Mouse (Mus musculus) liver (tissue): Measurements from ENCODE around the gene Cers5.

Experiments
- DNase-seq: peaks from one replicate; pipeline ENCODE4 v3.0.0-alpha.2; 2020; ENCODE audit warnings: mixed read lengths

The Cers5 gene

GRCm38 (mm10) chr15:99724292-99725021, 48.2 kb downstream of the Cers5 start:
- DNase-seq = peak; percentile 68

GRCm38 (mm10) chr15:99723515-99724291, 49.0 kb downstream of the Cers5 start:
- peak; percentile 57 for DNase-seq

- no peak for DNase-seq
Observed at GRCm38 (mm10) chr15:99723120-99723514, 49.6 kb downstream of the Cers5 start.

GRCm38 (mm10) chr15:99721921-99722743, 50.6 kb downstream of the Cers5 start:
- DNase-seq = no peak

GRCm38 (mm10) chr15:99719865-99720264, 52.8 kb downstream of the Cers5 start:
- no peak for DNase-seq

GRCm38 (mm10) chr15:99718461-99719021, 54.1 kb downstream of the Cers5 start:
- no peak for DNase-seq

GRCm38 (mm10) chr15:99717386-99718334, 55.0 kb downstream of the Cers5 start, which contains the start of gene Gpd1:
Gene Gpd1 (plus strand): TSS chr15:99717515.
- DNase-seq = no peak

GRCm38 (mm10) chr15:99716814-99717213, 55.9 kb downstream of the Cers5 start:
- DNase-seq = no peak

GRCm38 (mm10) chr15:99715982-99716746, 56.5 kb downstream of the Cers5 start:
- DNase-seq = no peak

- DNase-seq = peak; percentile 24
Observed at GRCm38 (mm10) chr15:99715361-99715865, 57.3 kb downstream of the Cers5 start.

- peak; percentile 68 for DNase-seq
Observed at GRCm38 (mm10) chr15:99714858-99715257, 57.8 kb downstream of the Cers5 start.

GRCm38 (mm10) chr15:99714206-99714605, 58.5 kb downstream of the Cers5 start:
- DNase-seq = no peak

- no peak for DNase-seq
Observed at GRCm38 (mm10) chr15:99713569-99713968, 59.1 kb downstream of the Cers5 start.

- no peak for DNase-seq
Observed at GRCm38 (mm10) chr15:99712666-99713559, 59.8 kb downstream of the Cers5 start.

- DNase-seq = no peak
Observed at GRCm38 (mm10) chr15:99711491-99711890, 61.2 kb downstream of the Cers5 start.

- DNase-seq = no peak
Observed at GRCm38 (mm10) chr15:99710221-99711190, 62.2 kb downstream of the Cers5 start.

GRCm38 (mm10) chr15:99708176-99708575, 64.5 kb downstream of the Cers5 start:
- no peak for DNase-seq

GRCm38 (mm10) chr15:99705440-99706048, 67.1 kb downstream of the Cers5 start, which contains the start of gene Gm17349:
Gene Gm17349 (minus strand): TSS chr15:99705490.
- DNase-seq = peak; percentile 64
